Mouse (Mus musculus) ovary, postnatal 14 days (tissue): ENCODE data around the gene Bnipl.
A peak's percentile ranks its signal among the peaks of the same experiment; 100 is the strongest.

Experiments
- DNase-seq: peaks from one replicate; pipeline ENCODE4 v3.0.0; 2022; ENCODE audit warnings: low spot score

Gene Bnipl

GRCm38 (mm10) chr3:95280747-95281146 lies 29.8 kb upstream of the Bnipl start:
- DNase-seq: no peak

GRCm38 (mm10) chr3:95277149-95277551 lies 26.2 kb upstream of the Bnipl start:
- no peak for DNase-seq

DNA sequence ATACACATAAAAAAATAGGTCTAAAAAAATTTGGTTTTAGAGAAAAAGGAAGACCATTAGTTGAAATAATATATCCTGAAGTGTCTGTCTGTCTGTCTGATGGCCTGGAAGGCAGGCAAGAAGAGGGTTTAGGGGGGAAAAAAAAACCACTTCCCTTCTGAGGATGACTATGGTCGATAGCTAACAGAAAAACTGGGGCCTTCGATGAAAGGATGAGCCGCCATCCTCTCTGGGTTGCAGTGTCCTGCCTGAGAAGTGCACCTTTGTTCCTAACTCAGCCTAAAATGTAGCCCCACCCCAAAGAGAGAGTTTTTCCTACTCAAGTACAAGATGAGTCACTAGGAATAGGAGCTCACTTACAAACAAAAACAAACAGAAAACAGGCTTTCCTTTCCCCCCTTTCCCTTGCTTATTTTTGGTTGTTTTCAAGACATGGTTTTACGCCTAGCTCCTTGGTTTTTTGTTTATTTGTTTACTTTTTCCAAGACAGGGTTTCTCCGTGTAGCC lies 25.5 kb upstream of the Bnipl start:
- DNase-seq: no peak

- no peak for DNase-seq
Observed at GRCm38 (mm10) chr3:95275161-95275560, 24.2 kb upstream of the Bnipl start.

GRCm38 (mm10) chr3:95274453-95274852 lies 23.5 kb upstream of the Bnipl start:
- DNase-seq: no peak

DNA sequence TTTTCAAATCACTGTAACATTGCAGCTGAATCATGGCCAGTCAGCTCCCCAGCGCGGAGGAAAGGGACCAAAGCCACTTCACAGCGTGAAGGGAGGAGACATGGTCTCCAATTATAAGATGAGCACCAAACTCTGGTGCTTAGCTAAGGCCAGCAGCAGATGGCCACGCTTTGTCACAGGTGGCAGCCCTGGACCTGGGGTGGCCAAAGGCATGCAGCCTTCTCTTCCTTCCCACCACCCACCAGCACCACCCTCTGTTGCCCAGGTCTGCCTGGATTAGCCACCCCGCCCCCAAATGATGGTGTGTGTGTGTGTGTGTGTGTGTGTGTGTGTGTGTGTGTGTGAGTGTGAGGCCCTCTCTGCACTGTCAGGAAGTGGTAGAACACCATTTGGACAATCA lies 22.5 kb upstream of the Bnipl start:
- no peak for DNase-seq

DNA sequence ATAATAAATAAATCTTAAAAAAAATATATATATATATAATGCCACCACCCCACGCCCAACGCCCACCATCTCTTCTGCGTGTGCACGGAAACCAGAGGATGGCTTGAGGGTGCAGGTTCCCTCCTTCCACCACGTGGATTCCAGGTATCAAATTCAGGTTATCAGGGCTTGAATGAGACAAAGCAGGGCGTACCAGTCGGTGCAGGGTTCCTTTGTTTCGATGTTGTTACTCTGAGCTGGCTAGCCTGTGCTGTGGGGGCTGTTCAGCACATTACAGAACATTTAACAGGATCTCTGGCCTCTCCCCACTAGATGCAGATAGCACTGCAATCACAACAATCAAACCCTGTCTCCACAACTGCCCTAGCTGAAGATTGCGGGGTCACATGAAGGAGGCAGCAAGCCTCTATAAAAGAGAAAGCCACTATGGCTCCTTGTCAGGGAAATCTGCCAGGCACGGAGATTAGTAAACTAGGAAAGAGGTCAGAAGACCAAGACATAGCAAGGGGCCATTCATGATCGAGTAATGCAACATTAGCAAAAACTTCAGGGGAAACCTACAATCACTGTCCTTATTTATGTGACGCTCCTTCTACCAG lies 19.9 kb upstream of the Bnipl start:
- DNase-seq: no peak

GRCm38 (mm10) chr3:95269789-95270188 lies 18.8 kb upstream of the Bnipl start:
- DNase-seq: no peak

GRCm38 (mm10) chr3:95267855-95268254 lies 16.9 kb upstream of the Bnipl start:
- no peak for DNase-seq

GRCm38 (mm10) chr3:95266052-95266451 lies 15.1 kb upstream of the Bnipl start:
- DNase-seq: no peak

DNA sequence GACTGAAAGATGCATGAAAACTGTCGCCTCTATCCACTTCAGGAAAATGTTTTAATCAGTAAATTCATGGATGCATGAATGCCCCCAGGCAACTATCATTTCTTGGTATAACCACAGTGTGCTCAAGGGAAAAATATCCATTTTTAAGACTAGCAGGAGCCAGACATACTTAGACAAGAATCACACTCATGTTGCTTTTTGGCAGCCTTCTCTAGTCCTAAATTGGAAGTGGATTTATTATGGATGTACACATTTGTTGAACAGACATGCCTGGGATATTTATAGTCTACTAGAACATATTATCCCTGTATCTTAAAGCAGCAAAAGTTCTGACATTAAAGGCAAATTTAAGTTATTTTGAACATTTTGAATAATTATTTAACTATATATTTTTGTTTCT lies 13.7 kb upstream of the Bnipl start:
- DNase-seq: no peak

DNA sequence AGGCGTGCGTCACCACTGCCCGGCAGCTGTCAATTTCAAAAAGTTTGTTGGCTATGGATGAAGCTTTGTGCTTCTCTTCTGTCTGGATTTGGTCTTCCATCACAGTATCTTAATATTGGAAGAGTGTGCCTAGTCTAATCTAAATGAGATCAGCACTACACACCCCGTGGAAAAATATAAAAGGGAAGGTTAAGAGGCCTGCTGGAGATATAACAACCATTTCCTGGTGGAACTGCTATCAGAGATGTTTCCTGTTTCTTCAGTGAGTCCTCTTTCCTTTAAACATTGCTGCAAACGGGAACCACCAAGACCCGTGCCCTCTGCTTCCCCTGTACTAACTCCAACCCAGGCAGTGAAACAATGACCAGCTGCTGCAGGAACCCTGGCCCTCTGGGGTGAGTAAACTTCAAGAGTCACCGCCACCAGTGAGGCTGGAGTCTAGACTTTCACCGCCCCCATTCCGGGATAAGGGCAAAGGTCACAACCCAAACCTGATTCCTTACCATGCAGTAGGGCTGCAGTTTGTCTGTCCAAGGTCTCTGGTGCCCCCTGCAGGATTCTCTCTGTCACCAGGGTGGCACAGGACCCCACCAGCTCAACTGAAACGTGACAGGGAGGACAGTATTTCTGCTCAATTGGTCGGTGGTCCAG lies 12.2 kb upstream of the Bnipl start:
- DNase-seq: peak; percentile 52

DNA sequence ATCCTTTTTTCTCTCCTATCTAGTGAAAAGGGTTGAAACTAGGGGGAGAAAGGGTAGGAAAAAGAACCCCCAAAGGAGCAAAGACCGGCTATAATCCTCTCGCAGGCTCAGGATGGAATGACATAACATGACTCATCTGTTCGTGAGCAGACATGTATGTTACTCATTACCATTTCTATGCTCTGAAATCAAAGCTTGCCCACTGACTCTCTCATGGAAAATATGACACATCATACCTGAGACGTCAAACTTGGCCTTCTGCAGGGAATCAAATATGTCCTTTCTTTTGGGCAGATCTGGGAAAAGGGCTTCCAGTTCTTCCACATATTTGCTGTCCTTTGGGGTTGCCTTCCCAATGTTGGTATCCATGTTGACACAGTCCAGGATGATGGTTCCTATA lies 11.0 kb upstream of the Bnipl start:
- DNase-seq: no peak

DNA sequence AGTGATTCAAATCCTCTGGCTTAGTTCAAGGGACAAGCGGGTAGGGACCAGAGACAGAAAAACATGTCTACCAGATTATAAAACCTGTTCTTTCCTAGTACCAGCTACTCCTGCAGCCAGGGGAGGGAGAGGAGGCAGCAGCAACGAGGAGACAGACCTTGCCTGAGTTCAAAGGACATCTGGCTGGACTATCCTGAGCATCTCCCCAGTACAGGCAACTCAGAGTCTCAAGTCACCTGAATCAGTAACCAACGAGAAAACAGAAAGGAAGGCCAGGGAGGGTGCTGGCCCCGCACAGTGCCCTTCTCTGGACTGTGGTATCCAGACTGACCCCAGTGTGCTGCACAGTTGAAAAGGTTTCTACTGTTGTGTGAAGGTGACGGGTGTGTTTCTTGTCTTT lies 5.9 kb upstream of the Bnipl start:
- no peak for DNase-seq

DNA sequence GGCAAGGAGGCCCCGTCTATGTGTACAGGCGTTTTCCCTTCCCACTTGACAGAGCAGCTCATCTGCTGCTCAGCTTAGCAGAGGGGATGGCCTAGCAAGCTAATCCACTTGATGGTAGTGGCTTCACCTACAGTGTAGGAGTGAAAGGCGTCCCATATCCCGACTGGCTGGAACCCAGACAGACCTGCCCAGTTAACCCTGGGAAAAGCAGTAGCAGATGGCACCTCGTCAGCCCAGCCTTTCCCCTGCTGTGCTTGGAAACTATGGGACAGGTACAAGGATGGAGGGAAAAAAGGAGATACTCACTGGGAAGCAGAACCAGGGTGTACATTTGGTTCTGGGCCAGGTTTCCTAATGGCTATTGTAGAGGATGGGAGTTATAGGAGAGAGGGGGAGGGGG lies 632 bp downstream of the Bnipl start:
- no peak for DNase-seq

DNA sequence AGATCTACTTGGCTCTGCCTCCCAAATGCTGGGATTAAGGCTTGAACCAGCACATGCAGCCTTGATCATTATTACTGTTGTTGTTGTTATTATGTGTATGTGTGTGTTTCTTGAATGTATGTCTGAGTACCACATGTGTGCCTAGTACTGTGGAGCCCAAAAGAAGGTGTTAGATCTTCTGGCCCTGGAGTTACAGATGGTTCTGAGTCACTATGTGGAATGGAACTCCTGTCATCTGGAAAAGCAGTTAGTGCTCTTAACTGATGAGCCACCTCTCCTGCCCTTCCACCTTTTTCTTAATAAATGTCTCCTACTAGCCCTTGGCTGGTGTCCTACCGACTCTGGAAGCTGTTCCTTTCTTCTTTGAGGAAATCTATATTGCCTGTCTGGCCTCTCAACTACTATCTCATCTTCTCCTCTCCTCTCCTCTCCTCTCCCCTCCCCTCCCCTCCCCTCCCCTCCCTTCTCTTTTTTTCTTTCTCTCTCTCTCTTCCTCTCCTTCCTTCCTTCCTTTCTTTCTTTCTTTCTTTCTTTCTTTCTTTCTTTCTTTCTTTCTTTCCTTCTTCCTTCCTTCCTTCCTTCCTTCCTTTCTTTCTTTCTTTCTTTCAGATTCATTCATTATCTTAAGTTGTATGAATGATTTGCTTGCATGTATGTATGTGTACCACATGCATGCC lies 3.2 kb downstream of the Bnipl start:
- DNase-seq: no peak

- DNase-seq: peak; percentile 49
Observed at GRCm38 (mm10) chr3:95246465-95247231, 4.3 kb downstream of the Bnipl start.

DNA sequence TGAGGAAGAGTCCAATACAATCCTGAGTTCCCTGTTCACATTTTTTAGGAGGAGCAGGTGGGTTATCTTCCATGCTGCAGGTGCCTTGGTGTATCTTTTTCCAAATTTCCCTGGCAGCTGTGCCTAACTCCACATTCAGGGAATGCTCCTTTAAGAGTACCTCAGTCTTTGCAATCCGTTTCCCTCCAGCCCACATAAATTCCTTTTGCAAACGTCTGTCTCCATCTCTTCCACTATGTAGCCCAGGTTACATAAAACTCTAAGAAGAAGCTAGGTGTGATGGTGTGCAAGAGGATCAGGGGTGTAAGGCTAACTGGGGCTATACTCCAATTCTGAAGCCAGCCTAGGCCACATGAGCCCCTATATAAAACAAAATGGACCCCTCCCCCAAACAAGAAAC lies 7.9 kb downstream of the Bnipl start:
- DNase-seq: no peak

- DNase-seq: no peak
Observed at GRCm38 (mm10) chr3:95241498-95241897, 9.5 kb downstream of the Bnipl start, which contains the start of gene Gm128. Gene Gm128, minus strand, starts transcription at chr3:95241598.

DNA sequence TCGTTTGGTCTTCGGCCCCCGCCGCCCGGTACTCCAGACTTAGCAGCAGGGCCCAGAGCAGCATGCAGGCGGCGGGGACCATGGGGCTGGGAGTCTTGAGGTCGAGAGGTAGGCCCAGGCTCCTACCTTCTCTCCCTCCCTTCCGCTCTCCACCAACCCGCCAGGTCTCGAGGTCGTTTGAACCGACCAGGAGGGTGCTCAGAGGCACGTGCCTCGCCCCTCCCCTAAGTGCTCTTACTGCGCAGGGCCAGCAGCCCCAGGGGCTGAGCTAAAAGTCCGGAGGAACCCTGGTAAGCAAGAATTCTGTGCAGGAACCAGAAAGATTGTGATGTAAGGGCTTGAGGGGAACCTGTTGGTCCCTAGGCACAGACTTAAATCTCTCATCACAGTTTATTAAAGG lies 10.1 kb downstream of the Bnipl start:
- DNase-seq: no peak

DNA sequence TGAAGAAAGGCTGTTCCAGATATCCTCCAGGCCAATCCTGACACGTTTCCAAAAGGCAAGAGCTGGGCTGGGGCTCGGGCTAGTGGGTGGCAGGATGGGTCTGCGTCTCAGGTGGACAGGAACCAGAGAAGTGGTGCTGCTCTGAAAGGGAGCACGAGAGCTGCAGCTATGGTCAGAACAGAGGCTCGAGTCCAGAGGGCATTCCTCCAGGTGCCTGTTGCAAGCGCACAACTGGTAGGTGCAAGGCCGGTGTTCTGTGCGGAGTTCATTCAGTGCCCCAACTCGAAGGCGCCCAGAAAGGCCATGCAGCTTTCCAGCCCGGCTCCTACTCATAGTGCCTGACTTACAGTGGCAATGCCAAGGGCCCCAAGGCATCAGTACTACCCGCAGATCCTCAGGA lies 11.0 kb downstream of the Bnipl start:
- no peak for DNase-seq

DNA sequence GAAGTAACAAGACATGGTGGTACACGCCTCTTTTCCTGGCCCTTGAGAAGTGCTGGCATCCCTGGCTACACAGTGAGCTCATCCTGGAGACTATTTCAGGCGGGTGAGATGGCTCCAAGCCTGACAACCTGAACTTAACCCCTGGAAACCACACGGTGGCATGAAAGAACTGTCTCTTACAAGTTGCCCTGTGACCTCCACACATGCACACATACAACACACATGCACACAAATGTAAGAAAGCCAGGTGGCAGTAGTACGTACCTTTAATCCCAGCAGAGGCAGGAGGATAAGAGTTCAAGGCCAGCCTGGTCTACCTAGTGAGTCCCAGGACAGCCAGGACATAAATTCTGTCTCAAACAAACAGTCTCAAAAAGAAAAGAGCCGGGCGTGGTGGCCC lies 12.0 kb downstream of the Bnipl start:
- DNase-seq: no peak
